Mouse (Mus musculus) right cerebral cortex, postnatal 10 days (tissue): Measurements from ENCODE around the gene Usp53.
A peak's percentile ranks its signal among the peaks of the same experiment; 100 is the strongest.
"Not testable (repeated sequence)": the region's sequence is repeated elsewhere in the genome, so short reads cannot be mapped to it uniquely, and the experiment has no call there.

Experiments
- DNase-seq, 2 experiments: peaks; one replicate each; pipeline ENCODE4 v3.0.0; 2021; ENCODE audit warnings: low spot score in 2 of 2

Gene Usp53

GRCm38 (mm10) chr3:122943387-122943890, 40.9 kb downstream of the Usp53 start:
- DNase-seq: no peak

- DNase-seq: peak in 1 of 2 experiments; percentile 59
Observed at GRCm38 (mm10) chr3:122939215-122939614, 45.1 kb downstream of the Usp53 start.

- not testable (repeated sequence) for DNase-seq
Observed at GRCm38 (mm10) chr3:122937176-122937575, 47.1 kb downstream of the Usp53 start.

GRCm38 (mm10) chr3:122932466-122932865, 51.8 kb downstream of the Usp53 start:
- no peak for DNase-seq

GRCm38 (mm10) chr3:122929723-122930122, 54.6 kb downstream of the Usp53 start:
- DNase-seq: no peak

GRCm38 (mm10) chr3:122924009-122924914, 60.0 kb downstream of the Usp53 start, which contains the start of gene 1810037I17Rik:
Gene 1810037I17Rik, plus strand, starts transcription at chr3:122924203.
- DNase-seq: peak; percentile 98

GRCm38 (mm10) chr3:122923147-122923546, 61.2 kb downstream of the Usp53 start:
- no peak for DNase-seq

GRCm38 (mm10) chr3:122921676-122922527, 62.4 kb downstream of the Usp53 start:
- no peak for DNase-seq

- no peak for DNase-seq
Observed at GRCm38 (mm10) chr3:122920572-122921435, 63.5 kb downstream of the Usp53 start.

- no peak for DNase-seq
Observed at GRCm38 (mm10) chr3:122919260-122919659, 65.0 kb downstream of the Usp53 start, which contains the start of gene Gm10959. Gene Gm10959, minus strand, starts transcription at chr3:122919360.

GRCm38 (mm10) chr3:122918672-122919071, 65.6 kb downstream of the Usp53 start:
- no peak for DNase-seq

- no peak for DNase-seq
Observed at GRCm38 (mm10) chr3:122916191-122916680, 68.1 kb downstream of the Usp53 start.

GRCm38 (mm10) chr3:122915493-122915892, 68.8 kb downstream of the Usp53 start:
- no peak for DNase-seq

GRCm38 (mm10) chr3:122907841-122908240, 76.5 kb downstream of the Usp53 start:
- no peak for DNase-seq

GRCm38 (mm10) chr3:122903746-122904433, 80.4 kb downstream of the Usp53 start:
- DNase-seq: peak; percentile 63 to 68

GRCm38 (mm10) chr3:122898254-122898653, 86.1 kb downstream of the Usp53 start:
- no peak for DNase-seq

GRCm38 (mm10) chr3:122895189-122895731, 89.0 kb downstream of the Usp53 start:
- no peak for DNase-seq

- DNase-seq: no peak
Observed at GRCm38 (mm10) chr3:122894772-122895171, 89.5 kb downstream of the Usp53 start, which contains the start of gene Fabp2. Gene Fabp2, plus strand, starts transcription at chr3:122895072.

GRCm38 (mm10) chr3:122888371-122888819, 95.9 kb downstream of the Usp53 start:
- no peak for DNase-seq
